Mouse (Mus musculus) cerebellum, adult 9-10 months (tissue): ENCODE measurements around the gene C1qtnf9.

Experiments used
- DNase-seq: peaks from one replicate; pipeline ENCODE4 v3.0.0; 2022

The C1qtnf9 gene

DNA sequence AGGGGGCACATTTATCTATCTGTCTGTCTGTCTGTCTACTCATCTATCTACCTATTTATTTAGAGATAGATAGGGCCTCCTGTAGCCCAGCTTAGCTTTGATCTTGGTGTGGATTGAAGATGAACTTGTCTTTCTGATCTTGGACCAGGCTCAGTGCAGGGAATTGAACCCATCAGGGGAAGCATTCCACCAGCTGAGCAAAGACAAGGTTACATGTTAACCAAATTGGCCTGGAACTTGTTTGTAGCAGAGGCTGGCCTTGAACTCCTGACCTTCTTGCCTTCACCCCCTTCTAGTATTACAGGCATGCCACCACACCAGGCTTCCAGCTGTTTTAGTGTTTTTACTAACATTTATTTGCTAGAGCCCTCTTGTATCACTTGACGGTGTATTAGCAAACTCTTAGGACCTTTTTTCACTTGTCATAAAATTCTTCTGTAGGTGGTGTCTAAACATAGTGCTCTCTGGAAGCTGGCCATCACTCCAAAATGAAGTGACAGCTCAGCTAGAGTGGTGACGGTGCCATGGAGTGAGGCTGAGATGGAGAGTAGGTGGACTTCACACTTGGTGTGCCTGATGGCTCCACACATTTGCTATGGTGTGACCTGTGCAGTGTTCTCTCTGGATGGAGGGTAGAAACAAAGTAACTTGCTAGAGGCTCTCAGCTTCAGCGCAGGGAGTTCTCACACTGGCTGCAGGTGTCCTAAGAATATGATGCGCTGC, 28.8 kb downstream of the C1qtnf9 start:
- no peak for DNase-seq

DNA sequence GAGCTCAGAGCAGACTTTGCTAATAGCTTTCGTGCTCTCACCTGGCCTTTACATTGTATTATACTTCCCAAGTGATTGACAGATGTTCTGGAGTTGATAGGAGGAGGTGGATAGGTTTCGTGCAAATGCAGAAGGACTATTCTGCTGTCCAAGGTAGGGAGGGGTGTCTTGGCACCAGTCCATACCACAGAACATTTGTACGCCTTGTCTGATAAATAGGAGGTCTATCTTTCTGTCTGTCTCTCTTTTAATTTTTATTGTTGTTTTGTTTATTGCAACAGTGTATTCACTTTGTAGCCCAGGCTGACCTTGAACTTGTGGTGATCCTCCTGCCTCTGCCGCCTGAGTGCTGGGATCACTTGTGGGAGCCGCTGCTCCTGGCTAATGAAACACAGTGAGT, 29.7 kb downstream of the C1qtnf9 start:
- DNase-seq: no peak

DNA sequence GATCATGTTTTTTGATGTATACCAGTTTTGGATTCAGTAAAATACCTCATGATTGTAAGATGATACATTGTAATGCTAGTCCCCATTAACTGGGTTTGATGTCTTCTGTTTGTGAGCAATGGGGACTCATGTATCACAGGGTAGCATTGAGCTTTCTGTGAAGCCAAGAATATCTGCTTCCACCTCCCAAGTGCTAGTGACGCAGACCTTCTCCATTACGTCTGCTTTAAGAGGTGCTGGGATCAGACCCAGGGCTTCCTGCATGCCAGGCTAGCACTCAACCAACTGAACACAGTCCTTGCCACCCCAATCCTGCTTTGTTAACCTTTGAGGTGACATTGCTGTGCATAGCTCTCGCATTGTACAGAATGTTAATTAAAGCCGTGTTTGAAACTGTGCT, 30.8 kb downstream of the C1qtnf9 start:
- DNase-seq: no peak

DNA sequence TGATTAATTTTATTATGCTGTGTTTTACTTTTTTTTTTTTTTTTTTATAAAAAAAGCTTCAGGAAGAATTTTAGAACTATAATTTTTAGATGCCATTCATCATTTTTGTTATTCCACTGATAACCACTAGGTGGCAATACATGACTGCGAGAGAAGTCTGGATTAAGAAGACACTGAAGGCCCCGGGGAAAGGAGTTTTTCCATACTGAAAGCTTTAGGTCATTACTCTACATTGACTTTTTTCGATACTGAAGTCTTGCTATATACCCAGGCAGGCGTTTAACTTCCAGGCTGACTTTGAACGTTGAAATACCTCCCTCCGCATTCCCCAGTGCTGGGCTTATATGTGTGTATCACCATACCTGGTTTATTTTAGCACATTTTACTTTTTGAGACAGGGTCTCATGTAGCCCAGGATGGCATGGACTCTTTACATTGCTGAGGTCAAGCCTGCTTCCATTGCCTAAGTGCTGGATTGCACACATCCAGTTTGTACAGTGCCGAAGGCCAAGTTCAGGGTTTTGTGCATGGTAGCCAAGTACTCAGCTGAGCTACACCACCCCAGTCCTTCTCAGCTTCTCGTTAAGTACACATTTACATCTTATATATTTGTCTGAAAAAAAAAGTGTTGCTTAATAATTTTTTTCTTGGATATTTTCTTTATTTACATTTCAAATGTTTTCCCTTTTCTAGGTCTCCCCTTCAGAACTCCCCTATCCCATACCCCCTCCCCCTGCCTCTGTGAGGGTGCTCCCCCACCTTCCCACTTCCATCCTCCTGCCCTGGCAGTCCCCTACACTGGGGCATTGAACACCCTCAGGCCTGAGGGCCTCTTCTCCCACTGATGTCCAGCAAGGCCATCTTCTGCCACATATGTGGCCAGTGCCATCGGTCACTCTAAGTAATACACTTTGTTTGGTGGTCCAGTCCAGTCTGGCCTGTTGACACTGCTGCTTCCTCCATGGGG, 32.1 kb downstream of the C1qtnf9 start:
- peak; percentile 70 for DNase-seq

DNA sequence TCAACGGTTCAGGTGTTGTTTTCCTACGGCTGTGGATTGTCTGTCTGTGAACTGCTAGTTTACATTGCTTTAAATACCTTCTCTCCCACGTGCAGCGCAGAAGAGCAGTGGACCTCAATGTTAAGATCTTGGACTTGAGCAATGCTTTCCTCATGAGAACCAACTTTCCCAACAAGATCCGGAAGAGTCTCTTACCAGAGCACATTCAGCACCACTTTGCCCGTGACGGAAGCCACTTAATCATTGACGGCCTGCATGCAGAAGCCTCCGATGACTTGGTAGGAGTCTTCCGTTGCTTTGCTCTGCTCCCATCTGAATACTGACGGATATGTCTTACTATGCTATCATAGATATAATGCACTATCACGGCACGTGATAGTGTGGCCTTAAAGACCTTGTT, 34.1 kb downstream of the C1qtnf9 start:
- DNase-seq: no peak

DNA sequence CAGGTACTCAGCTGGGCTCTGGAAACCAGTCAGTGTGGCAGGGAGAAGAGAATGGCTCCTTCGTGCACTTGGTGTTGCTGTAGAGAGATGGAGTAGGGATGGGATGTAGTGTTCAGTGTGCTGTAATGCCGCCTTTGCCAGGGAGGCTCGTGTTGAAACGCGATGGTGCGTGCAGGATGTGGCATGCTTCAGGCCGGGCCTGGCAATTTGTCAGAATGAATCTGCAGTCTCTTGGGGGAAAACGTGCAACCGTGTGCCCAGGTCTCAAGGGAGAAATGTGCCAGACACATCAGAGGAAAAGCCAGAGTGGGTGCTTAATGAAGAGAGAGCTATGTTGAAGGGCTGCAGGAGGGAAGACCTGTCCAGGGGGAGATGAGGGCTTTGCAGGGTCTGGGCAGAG, 37.0 kb downstream of the C1qtnf9 start:
- DNase-seq: no peak

DNA sequence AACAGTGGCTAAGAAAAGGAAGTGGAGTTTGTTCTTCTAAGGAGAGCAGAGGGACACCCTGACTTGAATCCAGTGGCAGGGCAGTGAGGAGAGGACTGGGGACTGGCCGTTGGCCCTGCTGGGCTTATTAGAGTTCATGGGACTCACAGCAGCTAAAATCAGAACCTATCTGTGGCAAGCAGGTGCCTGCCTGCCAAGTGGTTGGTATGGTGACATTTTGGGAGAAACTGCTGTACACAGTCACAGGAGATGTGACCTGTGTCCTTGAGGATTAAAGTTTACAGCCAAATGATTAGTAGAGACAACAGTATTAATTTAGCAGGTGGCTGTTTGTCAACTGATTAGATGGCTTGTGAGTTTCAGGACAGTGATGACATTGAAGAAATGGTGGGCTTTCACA, 37.9 kb downstream of the C1qtnf9 start:
- DNase-seq: no peak

DNA sequence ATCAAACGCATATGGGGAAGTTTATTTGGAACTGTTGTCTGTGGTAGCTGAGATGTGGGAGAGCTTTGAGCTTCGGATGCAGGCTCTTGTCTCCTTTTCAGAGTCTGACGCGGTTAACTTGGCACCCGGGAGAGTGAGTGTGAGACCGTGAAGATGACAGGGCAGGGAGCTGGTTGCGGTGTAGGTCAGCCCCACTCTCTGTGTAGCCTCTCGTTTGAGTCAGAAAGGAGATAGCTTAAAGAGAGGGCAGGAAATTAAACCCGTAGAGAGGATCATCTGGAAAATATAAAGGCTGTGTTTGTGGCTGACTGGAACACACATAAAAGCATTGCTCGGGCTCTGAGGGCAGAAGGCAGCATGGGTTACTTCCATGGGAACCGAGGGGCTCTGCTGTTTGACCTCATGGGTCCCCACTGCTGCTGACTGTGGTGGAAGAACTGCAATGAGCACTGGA, 39.0 kb downstream of the C1qtnf9 start:
- no peak for DNase-seq

DNA sequence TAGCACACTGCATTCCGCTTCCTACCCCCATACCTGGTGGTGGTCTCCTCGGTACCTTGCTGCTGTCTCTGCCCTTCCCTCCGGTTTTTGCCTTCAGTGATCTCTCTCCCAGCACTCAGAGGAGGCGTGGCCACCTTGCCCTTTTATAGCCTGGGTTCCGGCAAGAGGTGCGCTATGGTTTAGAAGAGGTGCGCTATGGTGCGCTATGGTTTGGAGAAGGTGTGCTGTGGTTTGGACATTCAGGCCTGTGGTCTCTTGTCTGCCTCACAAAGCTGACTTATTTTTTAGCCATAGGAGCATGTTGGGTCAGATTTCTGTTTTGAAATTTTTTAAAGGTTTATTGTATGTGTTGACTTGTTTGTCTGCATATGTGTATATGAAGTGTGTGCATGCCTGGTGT, 41.9 kb downstream of the C1qtnf9 start:
- no peak for DNase-seq

DNA sequence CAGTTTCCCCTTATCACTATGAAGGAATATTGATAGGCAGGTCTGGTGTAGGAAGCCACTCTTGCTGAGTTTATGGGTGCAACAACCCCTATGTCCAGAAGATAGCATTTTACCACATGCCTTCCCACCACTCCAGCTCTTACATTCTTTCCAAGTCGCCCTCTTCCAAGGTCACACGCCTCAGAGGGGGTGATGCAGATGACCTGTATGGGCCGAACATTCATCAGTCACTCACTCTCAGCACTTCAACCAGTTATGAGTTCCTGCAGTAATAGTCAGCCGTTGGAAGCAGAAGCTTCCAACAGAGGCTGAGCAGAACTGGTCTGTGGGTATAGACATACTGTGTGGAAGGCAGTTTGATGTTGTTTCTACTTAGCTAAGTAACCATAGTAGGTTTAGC, 43.6 kb downstream of the C1qtnf9 start:
- no peak for DNase-seq

DNA sequence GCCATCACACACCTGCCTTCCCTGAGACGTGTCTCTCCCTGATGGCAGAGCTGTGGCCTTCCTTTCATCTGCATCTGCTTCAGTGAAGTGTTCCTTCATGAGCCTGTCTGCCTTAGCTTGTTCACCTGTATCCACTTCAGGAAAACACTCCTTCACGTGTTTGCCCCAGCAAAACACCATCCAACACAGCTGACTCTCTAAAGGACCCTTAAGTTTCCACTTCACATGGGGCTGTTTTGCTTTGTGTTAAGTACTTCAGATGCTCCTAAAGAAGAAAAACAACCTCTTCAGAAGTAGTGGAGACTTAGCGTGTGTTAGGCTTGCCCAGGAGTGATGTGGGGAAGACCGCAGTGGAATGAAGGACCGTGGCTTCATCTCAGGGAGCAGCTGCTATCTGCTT, 47.2 kb downstream of the C1qtnf9 start:
- DNase-seq: no peak

DNA sequence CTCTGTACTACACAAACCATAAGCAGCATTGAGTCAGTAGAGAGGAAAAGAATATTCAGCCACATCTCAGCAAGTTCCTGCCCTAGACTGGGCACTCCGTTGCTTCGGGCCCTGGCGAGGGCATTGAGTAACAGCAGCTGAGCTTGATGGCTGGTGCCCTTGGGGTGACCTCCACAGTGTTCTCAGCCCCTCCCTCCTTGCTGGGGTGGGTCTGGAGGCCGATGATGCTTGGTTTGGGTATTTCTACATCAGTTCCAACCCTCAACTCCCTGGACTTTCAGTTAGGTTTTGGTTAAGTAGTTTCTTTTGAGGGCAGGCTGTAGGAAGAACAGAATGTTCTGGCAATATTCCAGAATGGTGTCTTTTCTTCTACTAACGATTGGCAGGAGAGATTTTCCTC, 50.1 kb downstream of the C1qtnf9 start:
- no peak for DNase-seq

DNA sequence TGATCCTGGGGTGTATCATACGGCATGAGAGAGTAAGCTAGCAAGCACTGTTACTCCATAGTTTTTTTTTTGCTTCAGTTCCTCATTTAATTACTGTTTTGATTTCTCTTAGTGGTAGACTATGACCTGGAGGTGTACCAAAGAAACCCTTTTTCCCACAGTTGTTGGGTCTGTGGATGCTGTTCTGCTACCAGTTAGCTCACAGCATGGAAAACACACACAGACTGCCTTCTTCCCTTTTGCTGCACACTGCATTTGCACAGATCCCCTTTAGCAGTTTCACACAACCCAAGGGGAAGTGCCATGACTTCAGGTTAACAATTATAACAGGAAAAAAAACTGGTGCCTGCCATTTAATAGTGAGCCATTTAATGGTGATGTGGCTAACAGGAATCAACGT, 62.2 kb downstream of the C1qtnf9 start:
- DNase-seq: no peak
